Mouse (Mus musculus): Measurements from ENCODE around the gene Hpdl. TPM values are rescaled to one million over a fixed set of nuclear protein-coding genes. Genes with fewer than 3 reads are reported as not detected.

The Hpdl gene
- polyA plus RNA-seq, 1 experiment from 2014 or later, result 0.25 TPM

- Histone ChIP-seq H3K4me3 (ENCODE audit: low read depth, low read length) (no peak overlapping the region), H3K27me3 (replicated peaks; ENCODE audit: insufficient read depth, low read length) (no peaks in the 10 kb centered on the region), H3K4me1 (ENCODE audit: insufficient read depth, low read depth, low read length) (no peaks in the 10 kb centered on the region), H3K9me3 (ENCODE audit: low read length) (no peaks in the 10 kb centered on the region), H3K9ac (replicated peaks; ENCODE audit: low read depth) (no peak overlapping the region), H3K27ac (ENCODE audit: low read length) (no peak overlapping the region), H3K36me3 (ENCODE audit: insufficient read depth, low read length) (no peaks in the 10 kb centered on the region), H3K4me2 (replicated peaks; ENCODE audit: low read depth, low read length) (no peak overlapping the region)
- WGBS, result 87% methylated on average over 3 of the region's 3 CpGs
- no peak for TF ChIP-seq EP300 (IDR thresholded peaks at IDR 0.05)
- TF ChIP-seq CTCF (IDR thresholded peaks at IDR 0.05), result no peak
- DNase-seq (ENCODE audit: low spot score) (no peak), ATAC-seq (no peak)
These were observed 44.4 kb downstream of the Hpdl start for GRCm38 (mm10) chr4:116777079-116777478.

GRCm38 (mm10) chr4:116776391-116776790, 45.1 kb downstream of the Hpdl start:
- no peaks in the 10 kb centered on the region for H3K9me3 ChIP-seq (ENCODE audit: low read length)
- H3K36me3 ChIP-seq (ENCODE audit: insufficient read depth, low read length), result no peaks in the 10 kb centered on the region
- no peak overlapping the region for H3K27ac ChIP-seq (ENCODE audit: low read length)
- WGBS, result 90% methylated on average over 5 of the region's 5 CpGs
- H3K27me3 ChIP-seq (replicated peaks; ENCODE audit: insufficient read depth, low read length), result no peaks in the 10 kb centered on the region
- TF ChIP-seq CTCF (IDR thresholded peaks at IDR 0.05), result peak; percentile 19; the same call in 1 of the 2 replicates
- TF ChIP-seq EP300 (IDR thresholded peaks at IDR 0.05), result no peak
- no peaks in the 10 kb centered on the region for H3K4me1 ChIP-seq (ENCODE audit: insufficient read depth, low read depth, low read length)
- H3K9ac ChIP-seq (replicated peaks; ENCODE audit: low read depth), result no peak overlapping the region
- ATAC-seq (no peak), DNase-seq (ENCODE audit: low spot score) (no peak)
- H3K4me3 ChIP-seq (ENCODE audit: low read depth, low read length), result no peak overlapping the region
- no peak overlapping the region for H3K4me2 ChIP-seq (replicated peaks; ENCODE audit: low read depth, low read length)

Other genes with a start within 250 kb of the Hpdl start
- gene Ccdc17, start 225.1 kb downstream of the Hpdl start, polyA plus RNA-seq (2015; fragmentation: Nextera tagmentation; extraction: Ambion mirVana), result 46.2 and 47.5 TPM in 2 replicates
- 22.5 and 24.5 TPM in 2 replicates for gene Nasp, start 193.8 kb downstream of the Hpdl start, polyA plus RNA-seq (2015; fragmentation: Nextera tagmentation; extraction: Ambion mirVana)
- 699 and 734 TPM in 2 replicates for gene Akr1a1, start 170.0 kb downstream of the Hpdl start, polyA plus RNA-seq (2015; fragmentation: Nextera tagmentation; extraction: Ambion mirVana)
- gene Prdx1, start 136.2 kb downstream of the Hpdl start, polyA plus RNA-seq (2015; fragmentation: Nextera tagmentation; extraction: Ambion mirVana), result 1,065 and 1,091 TPM in 2 replicates
- gene Mmachc, start 113.3 kb downstream of the Hpdl start, polyA plus RNA-seq (2015; fragmentation: Nextera tagmentation; extraction: Ambion mirVana), result 6.9 and 7.1 TPM in 2 replicates
- gene Ccdc163, start 113.2 kb downstream of the Hpdl start, polyA plus RNA-seq (2015; fragmentation: Nextera tagmentation; extraction: Ambion mirVana), result 17.3 and 21.9 TPM in 2 replicates
- gene Tesk2, start 100.8 kb downstream of the Hpdl start, polyA plus RNA-seq (2015; fragmentation: Nextera tagmentation; extraction: Ambion mirVana), result 4.0 and 4.3 TPM in 2 replicates
- 19.6 and 20.7 TPM in 2 replicates for gene Toe1, start 14.1 kb downstream of the Hpdl start, polyA plus RNA-seq (2015; fragmentation: Nextera tagmentation; extraction: Ambion mirVana)
- gene Mutyh, start 14.0 kb downstream of the Hpdl start, polyA plus RNA-seq (2015; fragmentation: Nextera tagmentation; extraction: Ambion mirVana), result 3.1 and 4.4 TPM in 2 replicates
- 0.37 and 0.38 TPM in 2 replicates for gene Zswim5, start 55.7 kb upstream of the Hpdl start, polyA plus RNA-seq (2015; fragmentation: Nextera tagmentation; extraction: Ambion mirVana)
- 76.6 and 82.0 TPM in 2 replicates for gene Urod, start 172.7 kb upstream of the Hpdl start, polyA plus RNA-seq (2015; fragmentation: Nextera tagmentation; extraction: Ambion mirVana)
- gene Hectd3, start 173.6 kb upstream of the Hpdl start, polyA plus RNA-seq (2015; fragmentation: Nextera tagmentation; extraction: Ambion mirVana), result 9.6 and 10.2 TPM in 2 replicates
- 21.9 and 24.7 TPM in 2 replicates for gene Eif2b3, start 197.7 kb upstream of the Hpdl start, polyA plus RNA-seq (2015; fragmentation: Nextera tagmentation; extraction: Ambion mirVana)

Measured in lung, postnatal 0 days (tissue).